Mouse (Mus musculus) heart, adult 11 months (tissue): ENCODE data around the gene Pde8b.

Source experiments
- DNase-seq: peaks from one replicate; pipeline ENCODE4 v3.0.0; 2022

Gene Pde8b

DNA sequence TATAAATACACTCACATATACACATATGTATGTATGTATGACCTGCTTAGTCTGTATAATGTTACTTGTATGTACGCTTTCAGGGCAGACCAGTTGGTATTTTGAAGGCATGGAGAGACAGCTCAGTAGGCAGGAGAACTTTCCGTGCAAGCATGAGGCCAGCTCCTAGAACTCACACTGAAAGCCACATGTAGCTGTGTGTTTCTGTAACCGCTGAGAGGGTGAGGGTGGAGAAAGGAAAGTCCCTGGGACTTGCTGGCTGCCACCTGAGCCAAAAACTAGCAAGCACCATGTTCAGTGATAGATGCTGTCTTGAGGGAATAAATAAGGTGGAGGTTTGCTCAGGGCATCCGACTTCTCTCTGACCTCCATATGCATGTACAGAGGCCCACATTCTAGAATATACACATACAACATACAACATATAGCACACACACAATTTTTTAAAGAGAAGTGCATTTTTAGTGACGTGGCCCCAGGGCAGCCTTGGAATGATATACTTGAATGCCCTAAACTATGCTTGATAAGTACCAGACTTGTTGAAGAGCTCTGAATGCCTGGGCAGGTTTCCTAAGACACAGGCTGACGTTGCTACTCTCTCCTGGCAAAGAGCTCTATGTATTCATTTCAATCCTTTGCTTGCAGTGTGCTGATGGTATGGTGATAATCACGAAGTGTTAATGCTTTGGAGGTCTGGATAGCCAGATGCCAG is 238.4 kb downstream of the Pde8b start:
- no peak for DNase-seq

DNA sequence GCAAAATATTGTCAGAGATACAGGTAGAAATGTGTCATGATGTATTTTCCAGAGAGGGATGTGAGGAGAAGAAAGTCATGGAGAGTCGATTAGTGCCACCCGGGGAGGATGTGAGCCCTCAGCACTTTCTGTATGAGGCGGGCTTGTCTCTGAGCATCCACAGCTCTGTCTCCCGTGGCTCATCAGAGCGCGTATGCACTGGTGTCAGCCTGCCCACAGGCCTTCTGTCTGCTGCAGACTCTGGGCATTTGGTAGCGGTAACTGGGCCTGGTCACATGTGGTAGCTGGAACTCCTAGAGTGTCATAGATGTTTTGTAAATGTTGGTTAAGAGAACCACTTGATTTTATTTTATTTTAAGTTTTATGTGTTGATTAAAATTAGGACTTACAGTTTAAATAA is 240.9 kb downstream of the Pde8b start:
- no peak for DNase-seq

DNA sequence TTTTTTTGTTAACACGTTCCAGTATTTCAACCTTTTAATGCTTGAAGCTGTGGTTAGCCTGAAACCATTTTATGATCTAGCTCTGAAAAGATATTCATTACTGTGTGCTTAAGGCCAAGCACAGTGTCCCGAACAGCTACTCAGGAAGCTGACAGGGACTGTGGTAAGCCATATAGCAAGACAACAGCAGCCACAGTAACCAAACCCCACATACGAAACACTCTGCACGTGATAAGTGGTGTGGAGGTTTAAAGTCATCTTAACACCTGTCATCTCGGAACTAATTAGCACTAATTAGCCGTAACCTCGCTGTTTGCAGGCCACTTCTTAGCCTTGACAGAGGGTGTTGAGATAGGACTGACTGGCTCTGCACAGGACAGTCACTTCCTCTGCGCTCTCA is 242.9 kb downstream of the Pde8b start:
- no peak for DNase-seq

DNA sequence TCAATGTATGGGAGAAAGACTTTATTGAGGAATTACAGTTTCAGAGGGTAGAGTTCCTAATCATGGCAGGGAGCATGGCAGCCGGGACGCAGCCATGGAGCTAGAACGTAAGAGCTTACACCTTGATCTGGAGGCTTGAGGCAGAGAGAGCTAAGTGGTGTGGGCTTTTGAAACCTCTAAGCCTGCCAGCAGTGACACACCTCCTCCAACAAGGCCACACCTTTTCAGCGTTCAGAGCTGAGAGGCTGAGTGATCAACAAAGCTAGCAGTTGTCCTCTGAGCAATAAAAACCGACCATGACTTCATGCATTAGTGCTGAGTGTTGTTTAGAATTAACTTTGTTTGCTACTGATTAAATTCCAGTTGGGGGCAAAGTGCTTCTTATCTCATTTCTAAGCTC is 259.6 kb downstream of the Pde8b start:
- no peak for DNase-seq

DNA sequence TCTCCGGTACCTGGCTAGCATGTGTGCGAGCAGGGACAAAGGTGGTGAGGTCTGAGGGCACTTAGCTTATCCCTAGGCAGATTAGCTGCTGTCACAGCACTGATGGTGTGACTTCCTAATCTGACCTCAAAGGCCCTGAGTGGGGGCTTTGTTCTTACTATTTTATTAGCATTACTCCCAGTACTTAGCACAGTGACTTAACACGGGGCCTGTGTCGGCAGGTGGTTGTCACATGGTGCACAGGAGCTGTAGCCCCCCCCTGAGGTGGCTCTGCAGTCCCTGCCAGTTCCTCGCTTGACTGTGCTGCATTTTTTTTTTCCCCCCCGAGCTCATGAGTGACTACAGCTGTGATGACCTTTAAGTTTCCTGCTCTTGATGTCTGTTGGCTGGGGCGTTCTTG is 271.1 kb downstream of the Pde8b start:
- peak; percentile 85 for DNase-seq

DNA sequence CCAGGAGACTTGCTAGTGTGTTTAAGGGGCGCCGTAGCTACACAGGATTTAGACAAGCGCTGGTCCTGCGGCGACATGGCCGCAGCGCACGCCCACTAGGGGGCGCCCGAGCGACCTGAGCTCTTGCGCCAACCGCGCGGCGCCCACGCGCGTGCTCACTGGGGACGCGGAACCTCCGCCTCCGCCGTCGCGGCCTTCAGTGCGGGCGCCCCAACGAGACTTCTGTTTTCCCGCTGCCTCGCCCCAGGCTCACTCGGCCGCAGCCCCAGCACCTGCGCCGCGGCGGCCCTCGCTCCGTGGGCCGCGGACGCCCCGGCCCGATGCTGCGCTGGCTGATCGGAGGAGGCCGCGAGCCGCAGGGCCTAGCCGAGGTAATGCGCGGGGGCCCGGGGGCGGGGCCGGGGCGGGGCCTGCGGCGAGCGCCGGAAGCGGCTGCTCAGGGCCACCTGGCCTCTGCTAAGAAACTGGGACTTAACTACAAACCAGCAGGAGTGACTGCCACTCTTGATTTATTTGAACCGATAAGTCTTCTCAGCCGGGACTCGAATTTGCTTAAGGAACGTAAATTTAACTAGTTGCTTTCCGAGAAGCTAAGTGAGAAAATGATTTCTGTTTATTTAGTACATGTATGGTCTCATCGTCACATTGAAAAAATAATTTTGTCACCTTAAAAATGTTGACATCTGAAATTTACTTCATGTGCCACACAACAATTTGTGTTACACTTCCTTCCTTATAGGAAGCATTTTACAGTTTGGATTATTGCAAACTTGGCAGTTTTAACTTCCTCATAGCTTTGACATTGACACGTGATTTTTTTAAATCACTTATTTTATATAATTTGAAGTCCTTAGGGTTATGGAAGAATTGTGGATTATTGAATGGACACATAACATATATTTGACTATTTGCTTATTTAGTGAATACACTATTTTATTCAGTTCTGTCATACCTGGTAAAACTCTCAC is 273.6 kb downstream of the Pde8b start, which contains the start of gene Wdr41:
TSS of gene Wdr41 (plus strand) at position 126 of the 968 bp plus-strand sequence.
- DNase-seq: peak; percentile 99

DNA sequence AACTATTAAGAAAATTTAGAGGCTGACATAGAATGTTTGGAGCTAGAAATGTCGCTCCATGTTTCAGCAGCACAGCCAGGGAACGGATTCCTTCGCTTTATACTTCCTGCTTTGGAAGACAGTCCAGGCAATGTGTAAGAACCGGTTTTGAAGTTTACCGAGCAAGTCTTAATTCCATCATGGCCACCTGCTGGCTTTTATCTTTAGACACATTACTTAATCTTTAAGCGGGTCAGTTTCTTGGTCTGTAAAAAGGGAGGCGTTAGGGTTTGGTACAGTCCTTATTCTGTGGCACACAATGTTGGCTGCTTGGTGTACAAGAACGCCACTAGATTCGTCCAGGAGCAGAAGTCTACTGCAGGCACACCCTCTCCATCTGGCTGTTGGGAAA is 274.3 kb downstream of the Pde8b start:
- DNase-seq: no peak
